Mouse (Mus musculus) monocyte, adult 2 months (primary cell): ENCODE measurements around the gene Slc46a1.

ENCODE experiments used
- DNase-seq, 2 experiments: peaks; one replicate each; pipeline ENCODE4 v3.0.0; 2022; ENCODE audit warnings: low spot score in 2 of 2, low read depth in 1 of 2

Slc46a1 gene

DNA sequence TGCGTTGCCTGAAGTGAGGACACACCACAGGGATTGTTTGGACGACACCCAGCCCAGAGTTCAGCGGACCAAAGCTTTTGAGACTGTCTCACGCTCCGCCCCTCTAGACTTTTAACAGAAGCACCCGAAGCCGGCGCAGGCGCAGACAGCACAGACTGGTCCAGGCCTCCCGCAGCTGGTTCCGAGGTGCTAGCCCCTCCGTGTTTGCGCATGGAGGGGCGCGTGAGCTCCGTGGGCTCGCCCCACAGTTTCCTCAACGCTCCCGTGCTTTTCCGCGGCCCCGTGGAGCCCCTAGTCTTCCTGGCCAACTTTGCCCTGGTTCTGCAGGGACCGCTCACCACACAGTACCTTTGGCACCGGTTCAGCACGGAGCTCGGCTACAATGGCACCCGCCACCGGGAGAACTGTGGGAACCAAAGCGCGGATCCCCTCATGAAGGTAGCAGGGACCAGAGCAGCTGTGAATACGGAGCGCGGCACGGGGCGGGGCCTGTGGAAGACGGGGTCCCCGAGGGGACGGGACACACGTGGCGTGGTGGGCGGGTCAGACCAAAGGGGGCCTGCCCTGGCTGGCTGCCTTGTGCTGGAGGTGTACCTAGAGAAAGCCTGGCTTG, at the start of gene Slc46a1:
Gene Slc46a1 (plus strand): TSS at position 130 of the 613 bp plus-strand sequence.
- peak in 1 of 2 experiments; percentile 27 for DNase-seq

DNA sequence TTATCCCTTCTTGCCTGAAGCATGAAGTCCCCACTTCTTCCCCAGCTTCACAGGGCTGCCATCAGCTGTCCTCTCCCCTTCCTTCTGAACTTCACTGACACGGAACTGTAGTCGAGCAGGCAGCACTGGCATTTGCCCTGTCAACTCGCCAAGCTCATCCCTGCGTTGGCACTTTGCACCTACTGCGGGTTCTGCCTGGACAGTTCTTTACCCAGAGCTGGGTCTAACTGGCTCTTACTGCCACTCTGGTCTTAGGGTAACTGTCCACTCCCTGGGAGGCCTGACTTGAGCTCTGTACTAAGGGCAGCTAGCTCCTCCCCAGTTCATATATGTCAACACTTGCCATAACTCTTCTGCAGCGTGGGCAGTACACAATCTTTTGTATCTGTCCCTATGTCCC, 48.6 kb upstream of the Slc46a1 start:
- DNase-seq: no peak

DNA sequence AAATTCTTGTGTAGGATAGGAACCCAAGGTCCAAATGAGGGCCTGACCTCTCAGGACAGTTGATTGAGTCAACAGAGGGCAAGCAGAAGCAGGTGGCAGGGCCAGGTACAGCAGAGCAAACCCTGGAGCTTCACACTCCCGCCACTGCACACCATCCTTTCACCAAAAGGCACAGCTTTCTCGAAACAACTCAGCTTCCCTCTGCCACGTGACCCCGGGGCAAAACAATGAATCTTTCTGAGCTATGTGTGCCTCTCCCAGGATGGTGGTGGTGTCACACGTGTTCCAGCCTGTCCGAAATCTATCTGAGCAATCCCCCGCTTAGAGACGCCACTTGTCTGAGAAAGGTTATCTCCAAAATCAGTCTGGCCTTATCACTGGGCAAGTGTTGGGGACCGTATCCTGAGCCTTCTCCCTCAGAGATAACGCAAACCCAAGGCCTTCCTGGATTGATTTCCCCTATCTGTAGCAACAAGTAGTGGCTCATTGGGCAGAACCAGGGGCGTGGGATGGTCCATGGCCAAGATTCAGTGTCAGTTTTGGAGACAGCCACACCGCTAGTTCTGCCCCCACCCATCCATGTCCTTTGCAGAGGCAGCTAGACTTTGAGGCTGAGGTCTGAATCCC, 45.1 kb upstream of the Slc46a1 start:
- no peak for DNase-seq

DNA sequence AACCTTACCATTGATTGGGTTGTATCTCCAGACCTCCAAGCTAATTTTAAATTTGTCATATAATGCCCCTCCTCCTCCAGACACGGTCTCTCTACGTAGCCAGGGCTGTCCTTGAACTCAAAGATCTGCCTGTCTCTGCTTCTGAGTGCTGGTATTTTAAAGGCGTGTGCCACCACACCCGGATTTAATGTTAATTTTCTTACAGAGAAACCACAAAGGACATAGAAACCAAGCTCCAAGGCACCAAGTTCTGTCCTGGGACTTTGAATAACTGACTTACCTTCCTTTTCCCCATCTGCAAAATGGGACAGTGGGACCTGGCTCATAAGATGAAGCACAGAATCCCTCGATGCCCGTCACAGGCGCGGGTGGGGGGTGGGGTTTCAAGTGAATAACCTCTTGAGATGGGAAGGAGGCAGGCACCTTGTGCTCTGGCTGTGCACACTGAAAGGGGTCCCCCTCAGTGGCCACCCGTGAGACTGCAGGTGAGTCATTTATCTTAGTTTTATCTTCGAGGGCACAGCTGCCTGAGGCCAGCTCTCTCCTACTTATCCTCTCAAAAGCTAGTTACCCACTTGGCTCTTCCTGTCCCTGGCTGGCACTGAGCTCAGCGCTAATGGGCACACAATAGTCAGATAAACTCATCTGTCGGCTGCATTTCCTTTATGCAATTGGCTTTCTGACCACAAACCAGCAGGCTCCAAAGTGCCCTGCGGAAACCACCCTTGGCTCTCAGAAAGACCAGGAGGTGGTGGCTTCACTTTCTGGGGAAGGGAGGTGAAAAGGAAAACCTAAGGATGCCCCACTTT, 44.1 kb upstream of the Slc46a1 start:
- no peak for DNase-seq

DNA sequence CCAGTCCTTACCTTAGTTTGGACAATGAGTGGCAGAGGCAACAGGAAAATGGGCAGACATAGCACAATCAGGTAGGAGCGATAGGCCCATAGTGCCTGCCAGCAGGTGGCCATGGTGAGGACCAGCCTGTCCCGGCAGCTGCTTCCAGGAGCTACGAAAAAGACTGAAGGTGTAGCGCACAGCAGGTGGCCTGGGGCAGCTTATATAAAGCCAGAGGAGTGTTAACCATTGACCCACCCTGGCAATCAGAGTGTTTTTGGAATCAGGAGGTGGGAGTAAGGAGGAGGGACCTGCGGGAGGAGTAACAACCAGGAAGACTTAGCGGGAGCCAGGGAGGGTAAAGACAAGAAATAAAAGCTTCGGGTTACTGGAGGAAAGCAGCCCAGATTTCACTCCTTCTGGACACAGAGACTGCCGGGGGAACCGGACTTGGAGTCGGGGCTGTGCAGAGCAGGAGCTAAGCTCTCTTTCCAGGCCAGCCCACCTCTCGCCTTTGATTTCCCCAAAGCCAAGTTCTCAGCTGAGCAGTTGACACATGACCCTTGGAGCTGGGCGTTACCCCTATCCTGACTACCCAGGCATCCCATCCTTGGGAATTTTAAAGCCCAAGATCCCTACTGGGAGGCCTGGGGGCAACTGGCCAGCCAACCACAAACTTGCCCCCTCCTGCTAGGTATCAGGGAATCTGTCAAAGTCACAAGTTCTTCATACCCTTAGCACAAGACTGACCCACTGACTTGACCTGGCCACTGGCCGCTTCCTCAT, 43.3 kb upstream of the Slc46a1 start, which contains the start of gene Slc13a2:
Gene Slc13a2 (minus strand): TSS at position 163 of the 765 bp plus-strand sequence.
- no peak for DNase-seq

DNA sequence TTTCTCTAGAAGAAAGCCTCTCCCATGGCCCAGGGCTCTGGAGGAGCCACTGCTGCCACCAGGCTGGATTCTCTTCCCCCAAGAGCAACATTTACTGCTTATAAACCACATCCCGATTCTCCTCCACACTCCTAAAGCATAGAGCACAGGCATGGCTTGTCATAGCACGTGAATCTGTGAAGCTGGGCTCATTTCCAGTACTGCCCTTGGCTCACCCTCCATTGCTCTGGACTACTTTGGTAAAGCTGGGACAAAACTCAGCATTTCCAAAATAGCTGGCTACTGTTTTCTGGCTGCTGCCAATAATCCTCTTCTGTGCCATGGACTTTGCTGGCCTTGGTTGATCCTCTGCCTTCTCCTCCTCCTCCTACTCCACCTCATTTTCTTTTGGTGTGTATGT, 41.1 kb upstream of the Slc46a1 start:
- DNase-seq: no peak

DNA sequence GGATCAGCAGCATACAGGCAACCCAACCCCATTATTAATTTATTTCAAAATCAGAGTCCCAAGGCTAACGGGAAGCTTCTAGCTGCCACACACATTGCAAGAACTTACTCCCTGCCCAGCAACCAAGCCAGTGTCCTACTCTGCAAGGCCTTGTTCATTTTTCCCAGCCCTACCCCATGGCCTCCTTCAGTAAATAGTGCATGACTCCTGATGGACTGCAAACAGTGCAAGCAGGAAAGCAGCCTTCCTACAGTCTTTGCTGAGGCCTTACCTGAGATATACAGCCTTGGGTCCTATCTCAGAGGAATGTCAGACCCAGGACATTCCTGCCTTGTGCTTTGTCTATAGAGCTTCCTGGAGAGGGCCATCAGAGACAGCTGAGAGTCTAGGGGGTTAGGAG, 39.9 kb upstream of the Slc46a1 start:
- DNase-seq: no peak

DNA sequence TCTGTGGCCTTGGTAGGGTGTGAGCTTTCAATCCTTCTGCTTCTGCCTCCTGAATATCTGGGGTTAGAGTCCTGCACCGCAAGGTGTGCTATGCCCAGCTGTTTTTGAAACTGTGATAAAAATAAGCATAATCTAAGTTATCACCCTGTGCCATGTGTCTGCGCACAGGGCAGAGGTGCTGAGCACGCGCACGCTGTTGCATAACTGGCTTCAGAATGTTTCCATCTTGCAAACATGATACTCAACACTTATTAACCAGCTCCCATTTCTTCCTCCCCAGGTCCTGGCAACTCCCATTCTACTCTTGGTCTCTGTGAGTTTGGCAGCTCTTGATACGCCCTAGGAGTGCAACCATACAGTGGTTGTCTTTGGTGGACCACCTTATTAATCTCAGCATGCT, 37.8 kb upstream of the Slc46a1 start:
- no peak for DNase-seq

DNA sequence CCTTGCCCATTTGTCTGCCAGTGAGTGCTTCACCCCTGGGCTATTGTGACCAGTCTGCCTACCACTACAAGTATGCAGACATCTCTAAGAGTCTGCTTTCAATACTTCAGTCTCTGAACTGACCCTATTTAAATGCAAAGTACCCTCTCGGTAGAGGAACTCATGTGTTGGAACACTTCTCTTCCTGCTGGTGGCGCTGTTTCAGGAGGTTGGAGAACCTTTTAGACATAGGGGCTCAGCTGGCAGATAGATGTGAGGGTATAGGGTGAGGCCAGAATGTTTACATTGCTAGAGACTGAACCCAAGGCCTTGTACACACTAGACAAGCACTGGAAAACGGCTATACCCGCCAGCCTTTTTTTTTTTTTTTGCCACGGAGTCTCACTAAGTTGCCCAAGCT, 37.2 kb upstream of the Slc46a1 start:
- DNase-seq: no peak

DNA sequence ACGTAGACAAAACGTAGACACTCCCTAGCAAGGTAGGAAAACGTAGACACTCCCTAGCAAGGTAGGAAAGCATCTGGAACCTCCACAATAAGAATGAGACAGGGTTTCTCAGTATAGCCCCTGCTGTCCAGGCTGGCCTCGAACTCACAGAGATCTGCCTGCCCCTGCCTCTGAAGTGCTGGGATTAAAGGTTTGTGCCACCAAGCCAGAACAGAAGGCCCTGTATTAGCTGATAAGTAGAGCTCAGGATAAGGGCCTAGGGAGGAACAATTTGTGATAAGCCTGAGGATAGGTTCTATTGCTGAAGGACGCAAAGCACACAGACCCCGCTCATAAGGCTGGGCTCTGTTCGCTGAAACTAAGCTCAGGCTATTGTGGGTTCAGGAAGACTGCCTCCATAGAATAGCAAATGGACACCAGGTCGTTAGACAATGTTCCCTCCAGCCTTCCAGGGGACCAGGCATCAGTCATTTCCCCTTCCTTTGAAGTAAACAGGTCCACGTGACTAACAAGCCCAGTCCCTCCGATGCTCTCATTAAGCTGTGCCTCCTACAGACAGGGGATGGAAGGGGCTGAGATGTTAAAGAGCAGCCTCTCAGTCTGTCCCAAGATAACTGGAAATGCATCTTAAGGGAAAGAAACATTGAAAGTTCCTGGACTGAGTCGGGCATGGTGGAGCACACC, 35.2 kb upstream of the Slc46a1 start:
- no peak for DNase-seq

DNA sequence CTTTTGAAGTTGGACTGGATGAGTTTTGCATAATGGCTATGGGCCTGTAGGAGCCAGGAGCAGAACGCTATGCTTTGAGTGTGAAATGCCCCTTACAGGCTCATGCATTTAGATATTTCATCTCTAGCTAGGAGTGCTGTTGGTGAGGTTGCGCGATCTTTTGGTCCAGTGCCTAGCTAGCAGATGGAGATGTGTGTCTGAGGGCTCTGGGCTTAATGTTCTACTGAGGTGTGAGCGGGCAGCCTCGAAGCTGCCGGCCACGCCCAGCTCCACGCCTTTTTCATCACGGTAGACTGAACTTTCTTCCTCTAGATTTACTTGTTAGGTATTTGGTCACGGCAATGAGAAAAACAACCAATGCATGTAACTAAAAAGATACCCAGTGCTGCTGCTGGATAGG, 34.3 kb upstream of the Slc46a1 start:
- no peak for DNase-seq

DNA sequence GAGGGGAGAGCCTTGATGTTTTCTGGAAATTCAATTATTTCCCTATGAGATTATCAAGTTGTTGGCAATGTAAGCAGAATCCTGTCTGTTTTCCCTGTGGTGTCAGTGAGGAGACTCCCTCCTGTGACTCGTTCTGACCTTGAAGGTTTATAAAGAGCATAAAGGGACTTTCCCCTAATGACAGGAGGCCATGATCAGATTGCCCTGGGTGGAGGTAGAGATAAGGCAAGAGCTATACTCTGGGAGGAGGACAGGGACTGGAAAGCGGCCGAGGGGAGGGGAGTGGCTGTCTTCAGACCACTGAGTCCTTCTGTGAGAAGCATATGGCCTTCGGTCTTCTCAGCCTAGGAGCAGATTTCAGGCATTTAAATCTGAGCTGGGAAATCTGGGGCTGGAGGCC, 31.4 kb upstream of the Slc46a1 start:
- DNase-seq: no peak

DNA sequence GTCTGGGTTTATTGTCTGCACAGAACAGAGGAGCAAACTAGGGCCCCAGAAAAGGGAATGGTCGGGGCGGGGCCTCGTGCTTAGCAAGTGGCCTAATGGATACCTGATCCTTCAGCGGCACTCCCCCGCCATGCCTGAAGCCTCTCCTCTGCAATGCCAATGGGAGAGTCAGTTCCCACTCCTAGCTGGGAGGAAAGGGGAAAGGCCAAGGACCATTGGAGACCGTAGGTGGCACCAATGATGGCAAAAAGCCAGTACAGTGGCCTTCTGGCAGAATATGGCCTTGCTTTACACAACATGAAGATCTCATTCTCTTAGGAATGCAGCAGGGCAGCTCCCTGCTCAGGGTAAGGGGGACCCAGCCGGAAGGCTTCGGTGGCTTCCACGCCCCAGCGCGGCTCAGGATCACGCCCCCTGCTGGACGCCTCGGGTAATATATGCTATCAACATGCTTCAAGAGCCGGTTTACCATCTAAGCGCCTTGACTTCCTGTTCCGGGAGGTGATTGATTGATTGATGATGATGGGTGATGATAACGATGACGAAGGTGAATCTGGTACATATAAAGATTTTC, 29.6 kb upstream of the Slc46a1 start:
- peak in 1 of 2 experiments; percentile 28 for DNase-seq

DNA sequence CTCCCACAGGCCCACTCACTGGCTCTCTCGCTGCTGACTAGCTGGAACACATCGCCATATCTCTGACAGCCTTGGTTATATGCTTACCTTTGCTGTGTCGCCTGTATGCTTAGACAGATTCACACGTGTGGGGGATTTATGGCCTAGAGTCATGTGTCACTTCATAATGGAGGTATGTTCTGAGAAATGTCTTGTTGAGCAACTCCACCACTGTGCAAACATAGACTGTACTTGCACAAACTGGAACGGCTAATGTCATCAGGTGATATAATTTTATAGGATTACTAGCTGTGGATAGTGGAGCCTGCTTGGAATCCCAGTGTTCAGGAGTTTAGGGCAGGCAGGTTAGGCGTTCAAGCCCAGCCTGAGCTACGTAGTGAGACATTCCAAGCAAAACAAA, 28.3 kb upstream of the Slc46a1 start:
- no peak for DNase-seq

DNA sequence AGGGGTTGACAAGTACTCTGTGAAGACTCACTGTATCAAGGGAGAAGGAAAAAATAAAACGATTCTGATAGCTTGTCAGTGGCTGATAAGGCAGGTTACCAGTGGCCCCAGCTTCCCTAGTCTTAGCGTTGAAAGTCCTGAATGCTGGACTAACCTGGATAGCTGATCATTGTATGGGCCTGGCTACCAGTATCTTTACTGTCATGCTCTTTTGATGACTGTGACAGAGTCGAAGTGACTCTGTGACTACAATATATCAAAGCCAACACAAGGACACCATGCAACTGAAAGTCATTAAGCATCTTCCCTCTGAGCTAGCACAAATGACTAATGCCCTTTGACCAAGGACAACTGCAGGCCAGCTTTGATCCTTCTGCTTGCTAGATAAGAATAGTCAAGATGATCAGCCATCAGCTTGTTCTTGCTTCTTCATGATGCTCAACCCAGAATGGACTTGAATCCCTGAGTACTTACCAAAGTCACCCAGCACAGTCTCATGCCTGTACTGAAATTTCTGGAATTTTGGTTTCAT, 27.0 kb upstream of the Slc46a1 start:
- DNase-seq: no peak

DNA sequence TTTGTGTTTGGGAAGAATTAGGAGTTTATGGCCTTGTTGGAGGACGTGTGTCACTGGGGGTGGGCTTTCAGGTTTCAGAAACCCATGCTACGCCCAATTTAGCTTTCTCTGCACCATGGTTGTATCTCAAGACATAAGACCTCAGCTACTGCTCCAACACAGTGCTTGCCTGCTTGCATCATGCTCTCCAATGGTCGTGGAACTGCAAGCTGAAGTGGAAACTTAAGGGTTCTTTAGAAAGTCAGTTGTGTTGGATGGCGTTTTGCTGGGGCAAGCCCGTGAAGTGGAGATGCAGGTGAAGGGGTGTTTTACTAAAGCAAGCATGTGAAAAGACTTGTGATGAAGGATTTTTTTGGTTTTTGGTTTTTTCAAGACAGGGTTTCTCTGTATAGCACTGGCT, 22.4 kb upstream of the Slc46a1 start:
- no peak for DNase-seq

DNA sequence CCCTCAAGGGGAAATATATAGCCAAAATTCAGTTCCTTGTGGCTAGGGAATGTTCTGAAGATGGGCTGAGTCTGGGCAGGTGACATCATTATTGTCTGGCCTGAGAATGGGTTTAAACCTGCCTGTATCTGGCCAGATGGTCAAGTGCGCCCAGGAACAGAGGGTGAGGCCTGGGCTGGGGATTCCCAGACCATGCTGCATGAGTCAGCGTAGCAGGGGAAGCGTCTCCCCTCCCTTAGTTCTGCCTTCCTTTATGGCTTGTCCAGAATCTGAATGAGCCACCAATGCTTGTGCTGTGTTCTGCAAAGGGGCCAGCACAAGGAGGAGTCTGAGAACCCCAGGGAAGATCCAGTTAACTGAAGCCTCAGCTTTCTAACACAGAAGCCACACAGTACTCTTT, 18.3 kb upstream of the Slc46a1 start:
- DNase-seq: no peak

DNA sequence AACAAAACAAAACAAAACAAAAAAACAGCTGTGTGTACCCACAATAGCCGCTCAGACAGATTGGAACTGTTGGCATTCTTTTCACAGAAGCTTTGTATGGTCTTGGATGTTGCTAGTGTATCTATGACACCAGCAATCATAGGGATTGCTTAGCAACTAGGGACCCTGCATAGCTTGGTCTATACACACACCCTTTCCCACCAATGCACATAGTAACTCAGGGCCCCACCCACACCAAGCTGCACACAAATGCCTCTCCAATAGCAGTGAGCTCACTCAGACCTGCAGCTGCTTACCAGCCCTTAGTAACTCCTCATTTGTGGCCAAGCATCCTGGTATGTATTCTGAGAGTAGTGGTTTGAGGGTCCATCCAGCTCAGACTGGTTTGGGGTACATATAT, 17.3 kb upstream of the Slc46a1 start:
- no peak for DNase-seq

DNA sequence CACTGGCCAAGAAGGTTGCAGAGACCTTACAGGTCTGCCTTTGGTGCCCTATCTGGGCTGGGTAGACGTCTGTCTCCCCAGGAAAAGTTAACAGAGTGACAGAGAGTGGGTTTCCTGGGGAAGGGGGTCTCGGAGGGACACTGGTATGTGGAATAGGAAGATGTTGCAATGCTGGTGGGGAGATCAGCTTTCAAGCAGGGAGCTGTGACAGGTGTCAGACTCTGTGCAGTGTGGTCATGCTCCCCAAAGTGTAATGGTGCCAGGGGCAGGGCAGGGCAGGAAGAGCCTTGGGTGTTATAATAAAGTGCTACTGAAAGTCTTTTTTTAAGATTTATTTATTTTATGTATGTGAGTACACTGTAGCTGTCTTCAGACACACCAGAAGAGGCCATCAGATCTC, 15.2 kb upstream of the Slc46a1 start:
- no peak for DNase-seq

DNA sequence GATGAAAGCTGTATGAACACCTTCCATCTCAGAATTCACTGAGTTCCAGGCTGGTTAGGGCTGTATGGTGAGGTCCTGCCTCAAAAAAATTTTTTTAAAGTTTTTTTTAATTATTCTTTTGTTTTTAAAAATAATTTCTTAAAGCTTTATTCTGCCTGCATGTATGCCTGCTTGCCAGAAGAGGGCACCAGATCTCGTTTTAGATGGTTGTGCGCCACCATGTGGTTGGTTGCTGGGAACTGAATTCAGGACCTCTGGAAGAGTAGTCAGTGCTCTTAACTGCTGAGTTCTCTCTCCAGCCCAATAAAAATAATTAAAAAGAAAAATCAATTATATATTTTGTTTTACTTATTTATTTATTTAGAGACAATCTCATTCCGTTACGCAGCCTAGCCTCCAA, 11.8 kb upstream of the Slc46a1 start:
- peak in 1 of 2 experiments; percentile 63 for DNase-seq
